Mouse (Mus musculus): ENCODE data around the gene Map1b. TPM values are rescaled to one million over a fixed set of nuclear protein-coding genes. Genes with fewer than 3 reads are reported as not detected.

The Map1b gene
- polyA plus RNA-seq, 1 experiment from 2014 or later: 172 TPM

GRCm38 (mm10) chr13:99550679-99551369, 34.5 kb upstream of the Map1b start:
- no peaks in the 10 kb centered on the region for H3K9me3 ChIP-seq (replicated peaks)
- H3K27me3 ChIP-seq: no peaks in the 10 kb centered on the region
- WGBS: 56% methylated on average over 12 of the region's 12 CpGs
- no peak overlapping the region for H3K27ac ChIP-seq (replicated peaks)
- ATAC-seq (ENCODE audit: insufficient number of reproducible peaks, low FRiP score, low TSS enrichment, low read depth): no peak
- no peak overlapping the region for H3K9ac ChIP-seq
- H3K36me3 ChIP-seq: no peaks in the 10 kb centered on the region
- no peak overlapping the region for H3K4me3 ChIP-seq (replicated peaks)
- no peak overlapping the region for H3K4me2 ChIP-seq (replicated peaks)
- H3K4me1 ChIP-seq: no peaks in the 10 kb centered on the region

DNA sequence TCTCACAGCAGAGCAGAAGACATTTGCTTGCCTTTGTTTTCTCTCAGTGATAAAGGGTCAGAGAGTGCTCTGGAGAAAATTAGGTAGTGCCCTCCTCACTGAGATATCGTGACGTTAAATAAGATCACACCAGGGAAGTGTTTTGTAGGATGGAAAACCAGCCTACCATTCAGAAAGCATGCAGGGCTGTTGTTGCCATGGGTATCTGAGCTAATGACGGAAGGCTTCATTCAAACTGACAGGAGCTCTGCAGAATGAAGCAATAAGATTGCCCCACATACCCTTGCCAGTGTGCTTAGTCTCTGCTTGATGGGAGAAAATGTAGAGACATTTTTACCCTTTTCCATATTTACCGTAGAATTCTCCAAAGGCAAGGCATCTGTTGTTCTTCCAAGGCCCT, 33.7 kb upstream of the Map1b start:
- Histone ChIP-seq H3K27ac (replicated peaks) (no peak overlapping the region), H3K4me2 (replicated peaks) (no peak overlapping the region), H3K9ac (no peak overlapping the region), H3K4me1 (no peaks in the 10 kb centered on the region), H3K36me3 (no peaks in the 10 kb centered on the region), H3K9me3 (replicated peaks) (no peaks in the 10 kb centered on the region), H3K27me3 (no peaks in the 10 kb centered on the region), H3K4me3 (replicated peaks) (no peak overlapping the region)
- WGBS: 73% methylated on average over 4 of the region's 4 CpGs
- no peak for ATAC-seq (ENCODE audit: insufficient number of reproducible peaks, low FRiP score, low TSS enrichment, low read depth)

DNA sequence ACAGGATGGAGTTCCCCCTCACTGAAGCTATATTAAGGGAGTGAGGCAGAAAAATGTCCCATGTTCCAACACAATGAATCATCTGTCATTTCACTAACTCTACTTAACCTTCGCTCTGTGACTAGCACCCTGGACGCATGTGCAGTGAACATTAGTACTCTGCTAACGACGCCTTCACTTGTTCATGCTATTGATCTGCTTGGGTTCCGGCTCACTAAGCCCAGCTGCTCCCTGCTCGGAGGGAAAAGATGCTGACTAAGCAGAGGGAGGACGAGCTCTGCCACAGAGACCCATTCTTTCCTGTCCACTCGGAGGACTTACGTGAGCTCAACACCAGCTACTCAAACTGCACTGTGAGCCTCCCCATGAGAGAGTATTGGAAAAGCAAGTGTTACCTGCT, 33.2 kb upstream of the Map1b start:
- Histone ChIP-seq H3K4me3 (replicated peaks) (no peak overlapping the region), H3K4me2 (replicated peaks) (no peak overlapping the region), H3K27ac (replicated peaks) (no peak overlapping the region), H3K9ac (no peak overlapping the region), H3K27me3 (no peaks in the 10 kb centered on the region), H3K9me3 (replicated peaks) (no peaks in the 10 kb centered on the region), H3K4me1 (no peaks in the 10 kb centered on the region), H3K36me3 (no peaks in the 10 kb centered on the region)
- ATAC-seq (ENCODE audit: insufficient number of reproducible peaks, low FRiP score, low TSS enrichment, low read depth): no peak
- WGBS: 47% methylated on average over 9 of the region's 9 CpGs

- 92% methylated on average over 5 of the region's 5 CpGs for WGBS
- Histone ChIP-seq H3K9ac (no peak overlapping the region), H3K36me3 (no peaks in the 10 kb centered on the region), H3K4me2 (replicated peaks) (no peak overlapping the region), H3K27me3 (no peaks in the 10 kb centered on the region), H3K4me1 (no peaks in the 10 kb centered on the region), H3K9me3 (replicated peaks) (no peaks in the 10 kb centered on the region), H3K27ac (replicated peaks) (no peak overlapping the region), H3K4me3 (replicated peaks) (no peak overlapping the region)
- ATAC-seq (ENCODE audit: insufficient number of reproducible peaks, low FRiP score, low TSS enrichment, low read depth): no peak
Measured at GRCm38 (mm10) chr13:99546832-99547231, 30.5 kb upstream of the Map1b start.

- 59% methylated on average over 6 of the region's 6 CpGs for WGBS
- Histone ChIP-seq H3K36me3 (no peaks in the 10 kb centered on the region), H3K9me3 (replicated peaks) (no peaks in the 10 kb centered on the region), H3K27me3 (no peaks in the 10 kb centered on the region), H3K4me1 (0 out of 2 replicates have a peak, but pooled peaks cover 7% of the 10 kb centered on the region), H3K27ac (replicated peaks) (no peak overlapping the region), H3K4me3 (replicated peaks) (no peak overlapping the region), H3K9ac (no peak overlapping the region), H3K4me2 (replicated peaks) (no peak overlapping the region)
- no peak for ATAC-seq (ENCODE audit: insufficient number of reproducible peaks, low FRiP score, low TSS enrichment, low read depth)
Measured at GRCm38 (mm10) chr13:99545201-99545600, 28.9 kb upstream of the Map1b start.

GRCm38 (mm10) chr13:99541429-99542267, 25.3 kb upstream of the Map1b start:
- no peak for ATAC-seq (ENCODE audit: insufficient number of reproducible peaks, low FRiP score, low TSS enrichment, low read depth)
- Histone ChIP-seq H3K4me2 (replicated peaks) (peak overlapping the region; percentile 19; the same call in 1 of the 2 replicates), H3K36me3 (no peaks in the 10 kb centered on the region), H3K4me1 (0 out of 2 replicates have a peak, but pooled peaks cover 11% of the 10 kb centered on the region), H3K27me3 (no peaks in the 10 kb centered on the region), H3K27ac (replicated peaks) (no peak overlapping the region), H3K4me3 (replicated peaks) (no peak overlapping the region), H3K9me3 (replicated peaks) (no peaks in the 10 kb centered on the region), H3K9ac (no peak overlapping the region)
- 40% methylated on average over 21 of the region's 21 CpGs for WGBS

DNA sequence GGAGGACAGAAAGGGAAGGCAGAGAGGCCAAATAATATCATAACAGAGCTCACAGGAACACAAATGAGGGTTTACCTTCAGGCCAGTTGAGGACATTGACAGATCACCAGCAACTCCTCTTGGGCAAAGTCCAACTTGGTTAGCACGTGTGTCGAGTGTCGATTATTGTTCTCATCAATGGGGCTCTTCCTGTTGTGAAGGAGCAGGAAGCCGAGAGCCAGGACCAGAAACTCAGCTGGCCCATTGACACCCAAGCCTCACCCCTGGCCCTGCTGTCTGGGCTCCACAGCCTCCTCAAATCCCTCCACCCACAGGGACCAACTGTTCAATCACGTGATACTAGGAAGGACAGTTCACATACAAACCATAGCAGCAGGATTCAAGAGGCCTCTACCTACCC, 22.9 kb upstream of the Map1b start:
- no peaks in the 10 kb centered on the region for H3K27me3 ChIP-seq
- WGBS: 79% methylated on average over 5 of the region's 5 CpGs
- no peak overlapping the region for H3K9ac ChIP-seq
- ATAC-seq (ENCODE audit: insufficient number of reproducible peaks, low FRiP score, low TSS enrichment, low read depth): no peak
- H3K9me3 ChIP-seq (replicated peaks): no peaks in the 10 kb centered on the region
- no peak overlapping the region for H3K4me2 ChIP-seq (replicated peaks)
- H3K27ac ChIP-seq (replicated peaks): no peak overlapping the region
- 0 out of 2 replicates have a peak, but pooled peaks cover 11% of the 10 kb centered on the region for H3K4me1 ChIP-seq
- H3K36me3 ChIP-seq: no peaks in the 10 kb centered on the region
- H3K4me3 ChIP-seq (replicated peaks): no peak overlapping the region

- no peak overlapping the region for H3K4me2 ChIP-seq (replicated peaks)
- H3K36me3 ChIP-seq: no peaks in the 10 kb centered on the region
- 0 out of 2 replicates have a peak, but pooled peaks cover 11% of the 10 kb centered on the region for H3K4me1 ChIP-seq
- no peak overlapping the region for H3K4me3 ChIP-seq (replicated peaks)
- H3K27me3 ChIP-seq: no peaks in the 10 kb centered on the region
- no peaks in the 10 kb centered on the region for H3K9me3 ChIP-seq (replicated peaks)
- no peak overlapping the region for H3K9ac ChIP-seq
- 92% methylated on average over 11 of the region's 11 CpGs for WGBS
- ATAC-seq (ENCODE audit: insufficient number of reproducible peaks, low FRiP score, low TSS enrichment, low read depth): no peak
- no peak overlapping the region for H3K27ac ChIP-seq (replicated peaks)
Measured at GRCm38 (mm10) chr13:99538851-99539250, 22.5 kb upstream of the Map1b start.

DNA sequence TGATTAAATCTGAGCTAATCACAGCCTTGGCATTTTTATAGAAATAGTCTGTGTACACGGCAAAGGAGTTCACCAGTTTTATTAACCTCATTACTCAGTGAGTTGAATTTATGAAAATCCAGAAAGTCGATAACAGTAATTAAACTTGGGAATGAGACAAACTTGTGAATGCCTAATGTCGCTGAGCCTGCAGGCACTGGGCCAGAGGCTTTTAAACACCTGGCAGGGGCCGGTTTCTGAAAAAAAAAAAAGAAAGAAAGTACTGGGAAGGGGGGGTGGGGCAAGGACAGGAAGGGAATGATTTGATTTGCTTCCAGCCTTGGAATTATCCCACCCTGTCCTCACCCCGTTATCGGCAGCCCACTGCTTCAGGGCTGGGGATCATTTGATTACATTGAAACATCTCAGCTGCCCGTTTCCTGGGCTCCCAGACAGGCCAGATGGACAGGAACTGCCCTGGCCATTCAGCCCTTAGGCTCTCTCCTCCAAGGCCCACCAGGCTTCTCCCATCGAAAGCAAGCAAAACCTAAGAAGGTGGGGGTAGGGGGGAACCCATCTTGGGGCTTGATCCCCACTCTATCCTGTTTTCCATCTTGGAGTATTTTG, 21.7 kb upstream of the Map1b start:
- H3K27ac ChIP-seq (replicated peaks): no peak overlapping the region
- 0 out of 2 replicates have a peak, but pooled peaks cover 11% of the 10 kb centered on the region for H3K4me1 ChIP-seq
- H3K27me3 ChIP-seq: no peaks in the 10 kb centered on the region
- no peak overlapping the region for H3K9ac ChIP-seq
- no peaks in the 10 kb centered on the region for H3K36me3 ChIP-seq
- no peak overlapping the region for H3K4me3 ChIP-seq (replicated peaks)
- H3K9me3 ChIP-seq (replicated peaks): no peaks in the 10 kb centered on the region
- no peak for ATAC-seq (ENCODE audit: insufficient number of reproducible peaks, low FRiP score, low TSS enrichment, low read depth)
- 14% methylated on average over 8 of the region's 8 CpGs for WGBS
- H3K4me2 ChIP-seq (replicated peaks): no peak overlapping the region

- no peak for ATAC-seq (ENCODE audit: insufficient number of reproducible peaks, low FRiP score, low TSS enrichment, low read depth)
- 64% methylated on average over 4 of the region's 4 CpGs for WGBS
Measured at GRCm38 (mm10) chr13:99528456-99528855, 12.1 kb upstream of the Map1b start.

DNA sequence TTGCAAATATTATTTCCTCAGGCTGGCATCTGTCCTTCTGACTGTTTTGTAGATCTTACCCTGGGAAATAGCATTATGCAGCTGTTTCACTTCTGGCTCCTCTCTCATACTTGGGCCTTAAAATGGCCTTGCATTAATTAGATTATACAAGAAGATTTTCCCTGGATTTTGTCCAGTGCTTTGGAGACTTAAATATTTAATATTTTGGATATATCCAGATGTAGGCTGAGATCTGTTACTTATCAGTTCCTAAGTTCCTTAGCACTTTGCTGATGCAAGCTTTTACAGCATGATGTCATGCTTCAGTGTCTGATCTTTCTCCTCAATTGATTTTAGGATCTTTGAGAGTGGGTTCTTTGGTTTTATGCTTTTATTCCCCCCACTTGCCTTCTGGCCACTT, 11.6 kb upstream of the Map1b start:
- no peak for ATAC-seq (ENCODE audit: insufficient number of reproducible peaks, low FRiP score, low TSS enrichment, low read depth)
- H3K4me2 ChIP-seq (replicated peaks): no peak overlapping the region
- H3K36me3 ChIP-seq: no peaks in the 10 kb centered on the region
- no peaks in the 10 kb centered on the region for H3K9me3 ChIP-seq (replicated peaks)
- no peak overlapping the region for H3K9ac ChIP-seq
- no peaks in the 10 kb centered on the region for H3K4me1 ChIP-seq
- H3K4me3 ChIP-seq (replicated peaks): no peak overlapping the region
- no peak overlapping the region for H3K27ac ChIP-seq (replicated peaks)
- no peaks in the 10 kb centered on the region for H3K27me3 ChIP-seq

More at GRCm38 (mm10) chr13:99528456-99528855, 12.1 kb upstream of the Map1b start:
- Histone ChIP-seq H3K9ac (no peak overlapping the region), H3K27me3 (no peaks in the 10 kb centered on the region), H3K9me3 (replicated peaks) (no peaks in the 10 kb centered on the region), H3K4me3 (replicated peaks) (no peak overlapping the region), H3K4me2 (replicated peaks) (no peak overlapping the region), H3K27ac (replicated peaks) (no peak overlapping the region), H3K36me3 (no peaks in the 10 kb centered on the region), H3K4me1 (no peaks in the 10 kb centered on the region)
